Mouse (Mus musculus) heart, embryonic 14.5 days (tissue): ENCODE data around the gene Sh3bgr. TPM values are rescaled to one million over a fixed set of nuclear protein-coding genes. Genes with fewer than 3 reads are reported as not detected.
A peak's percentile ranks its signal among the peaks of the same experiment; 100 is the strongest.

Source experiments
- ATAC-seq: fragments of 200-750 bp; cut with Nextera tagmentation; 2 replicates; pipeline ENCODE4 v1.8.0; 2017; ENCODE audit warnings: low read depth, moderate TSS enrichment; ENCODE audit not compliant: insufficient number of reproducible peaks, insufficient read depth, low FRiP score
- H3K27ac ChIP-seq, 2 experiments: fragments of 200-500 bp in 1 of 2; fragments of 300-500 bp in 1 of 2; sonication (generic) in 1 of 2; replicated peaks in 1 of 2; 2 replicates each; pipeline ENCODE4 v1.5.1; 2012 to 2014; ENCODE audit warnings: low read depth in 2 of 2, low read length in 2 of 2, control low read depth in 1 of 2, mild to moderate bottlenecking in 1 of 2, mixed read lengths in 1 of 2; ENCODE audit not compliant: control insufficient read depth in 1 of 2, insufficient read depth in 1 of 2
- H3K27me3 ChIP-seq: fragments of 300-500 bp; sonication (generic); 2 replicates; pipeline ENCODE4 v1.6.1; 2014; ENCODE audit warnings: mild to moderate bottlenecking, low read length, control low read depth; ENCODE audit not compliant: control insufficient read depth, insufficient read depth
- H3K36me3 ChIP-seq: fragments of 300-500 bp; sonication (generic); 2 replicates; pipeline ENCODE4 v1.6.1; 2014; ENCODE audit warnings: mild to moderate bottlenecking, control low read depth, low read length, mixed read lengths; ENCODE audit not compliant: control insufficient read depth, insufficient read depth
- H3K4me1 ChIP-seq, 2 experiments: fragments of 200-500 bp in 1 of 2; fragments of 300-500 bp in 1 of 2; sonication (generic) in 1 of 2; 2 replicates each; pipeline ENCODE4 v1.6.1; 2012 to 2014; ENCODE audit warnings: low read length in 2 of 2, control low read depth in 1 of 2, mixed read lengths in 1 of 2; ENCODE audit not compliant: control insufficient read depth in 2 of 2, insufficient read depth in 2 of 2
- H3K4me2 ChIP-seq: fragments of 300-500 bp; sonication (generic); 2 replicates; pipeline ENCODE4 v1.6.1; 2014; ENCODE audit warnings: mild to moderate bottlenecking, low read length
- H3K4me3 ChIP-seq, 2 experiments: fragments of 200-500 bp in 1 of 2; fragments of 300-500 bp in 1 of 2; sonication (generic) in 1 of 2; 2 replicates each; pipeline ENCODE4 v1.5.1; 2012 to 2014; ENCODE audit warnings: low read length in 2 of 2, mild to moderate bottlenecking in 2 of 2, control low read depth in 1 of 2, low read depth in 1 of 2, moderate library complexity in 1 of 2; ENCODE audit not compliant: control insufficient read depth in 1 of 2, insufficient read depth in 1 of 2
- H3K9ac ChIP-seq: fragments of 300-500 bp; sonication (generic); 2 replicates; pipeline ENCODE4 v1.6.1; 2014; ENCODE audit warnings: mild to moderate bottlenecking, low read length
- H3K9me3 ChIP-seq: fragments of 300-500 bp; sonication (generic); 2 replicates; pipeline ENCODE4 v1.6.1; 2016; ENCODE audit warnings: low read length, control low read depth; ENCODE audit not compliant: control insufficient read depth
- WGBS: fragments of 180-500 bp; shearing (Covaris S2); extraction: QIAGEN DNeasy Blood & Tissue Kit; methylation state at CpG from one replicate; pipeline ENCODE4 v1.1.7; 2014; 5-methylcytosine and 5-hydroxymethylcytosine counted together
- polyA plus RNA-seq: library from polyadenylated mRNA; unstranded; fragments of >200 nt; fragmentation: Nextera tagmentation; extraction: Ambion mirVana; gene quantifications from 2 replicates; pipeline ENCODE4 v1.2.1, GENCODE M21; 2014

Sh3bgr gene
- polyA plus RNA-seq, 1 experiment from 2014 or later = 487 TPM

- no peaks in the 10 kb centered on the region for H3K36me3 ChIP-seq
- H3K4me2 ChIP-seq = no peak overlapping the region
- no peak overlapping the region for H3K9ac ChIP-seq
- ATAC-seq = no peak
- no peaks in the 10 kb centered on the region for H3K9me3 ChIP-seq
- WGBS = 47% methylated on average over 2 of the region's 2 CpGs
- no peak overlapping the region for H3K27ac ChIP-seq
- H3K4me3 ChIP-seq = no peak overlapping the region
- H3K27me3 ChIP-seq = no peaks in the 10 kb centered on the region
- peaks cover 4 to 7% of the 10 kb centered on the region in 2 experiments; a peak in 2 of 4 replicates for H3K4me1 ChIP-seq
Observed at GRCm38 (mm10) chr16:96175399-96175798, 24.9 kb upstream of the Sh3bgr start.

- H3K27me3 ChIP-seq = no peaks in the 10 kb centered on the region
- peaks cover 4 to 7% of the 10 kb centered on the region in 2 experiments; a peak in 2 of 4 replicates for H3K4me1 ChIP-seq
- H3K4me3 ChIP-seq = no peak overlapping the region
- no peak overlapping the region for H3K9ac ChIP-seq
- H3K9me3 ChIP-seq = no peaks in the 10 kb centered on the region
- no peak for ATAC-seq
- no peak overlapping the region for H3K27ac ChIP-seq
- no peaks in the 10 kb centered on the region for H3K36me3 ChIP-seq
- H3K4me2 ChIP-seq = no peak overlapping the region
Observed at GRCm38 (mm10) chr16:96179156-96179555, 21.1 kb upstream of the Sh3bgr start.

DNA sequence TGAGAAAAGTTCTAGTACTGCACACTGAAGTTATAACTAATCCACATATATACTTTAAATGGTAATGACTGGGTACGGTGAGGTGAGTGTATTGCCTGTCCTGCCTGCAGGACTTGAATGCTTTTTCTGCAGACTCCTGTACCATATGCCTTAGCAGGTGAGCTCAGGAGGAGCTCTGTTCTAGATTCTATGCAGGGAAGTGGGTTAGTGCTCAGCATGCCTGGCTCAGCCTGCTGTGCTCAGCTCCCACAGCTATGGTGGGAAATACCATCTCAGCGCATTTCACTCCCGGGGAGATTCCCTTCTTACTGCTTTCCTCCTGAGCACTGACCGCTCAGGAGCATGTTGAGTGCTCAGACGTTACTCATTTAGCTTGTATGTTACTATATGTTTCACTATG lies 12.6 kb upstream of the Sh3bgr start:
- no peak overlapping the region for H3K9ac ChIP-seq
- H3K4me3 ChIP-seq = no peak overlapping the region
- H3K27me3 ChIP-seq = no peaks in the 10 kb centered on the region
- no peak overlapping the region for H3K27ac ChIP-seq
- H3K9me3 ChIP-seq = no peaks in the 10 kb centered on the region
- peaks cover 3% of the 10 kb centered on the region in 2 experiments; a peak in 1 of 4 replicates for H3K4me1 ChIP-seq
- no peak overlapping the region for H3K4me2 ChIP-seq
- WGBS = 87% methylated on average over 5 of the region's 5 CpGs
- no peaks in the 10 kb centered on the region for H3K36me3 ChIP-seq
- ATAC-seq = no peak

DNA sequence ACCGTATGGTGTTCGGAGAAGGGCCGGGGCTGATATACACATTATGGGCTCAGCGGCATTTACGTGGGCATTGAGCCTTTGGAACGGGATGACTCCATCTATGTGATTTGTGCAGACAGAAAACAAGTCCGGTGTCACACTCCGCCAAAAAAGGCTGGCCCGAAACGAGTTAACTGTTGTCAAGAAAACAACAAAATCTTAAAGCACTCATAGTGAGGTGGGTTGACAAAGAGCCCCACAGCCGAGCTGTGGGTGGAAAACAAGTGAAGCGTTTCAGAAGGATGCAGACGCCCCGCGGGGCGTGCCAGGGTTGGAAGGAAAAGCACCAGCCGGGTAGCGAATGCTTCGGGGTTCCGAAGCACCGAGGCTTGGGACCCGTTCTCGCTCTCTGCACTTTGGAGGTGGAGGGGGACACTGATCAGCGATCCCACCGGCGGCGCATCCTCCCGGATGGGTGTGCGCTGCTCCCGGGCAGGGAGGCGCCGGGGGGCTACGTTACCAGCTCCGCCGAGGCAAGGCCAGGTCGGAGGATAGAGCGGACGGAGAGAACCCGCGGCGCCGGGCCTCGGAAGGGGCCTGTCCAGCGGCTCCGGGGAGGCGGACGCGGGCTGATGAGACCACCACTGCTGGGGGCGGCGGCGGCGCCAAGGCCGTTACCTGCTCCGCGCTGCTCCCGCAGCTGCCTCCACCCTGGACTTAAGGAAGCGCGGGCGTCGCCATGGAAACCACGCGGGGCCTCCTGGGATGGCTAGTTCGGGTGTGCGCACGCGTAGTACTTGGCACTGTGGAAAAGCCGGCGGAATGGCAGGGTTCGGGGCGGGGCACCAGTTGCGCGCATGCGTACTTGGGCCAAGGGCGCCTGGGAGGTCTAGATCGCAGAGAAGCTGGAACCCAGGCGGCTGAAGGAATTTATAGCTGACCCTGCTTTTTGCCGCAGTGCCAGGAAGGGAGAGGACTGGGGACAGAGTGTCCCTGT lies 8.4 kb upstream of the Sh3bgr start, which contains the start of gene Lca5l:
Gene Lca5l, minus strand, starts transcription at position 741 of the 976 bp plus-strand sequence.
- 1% methylated on average over 77 of the region's 77 CpGs for WGBS
- H3K9ac ChIP-seq = peak within 1 kb of the TSS; percentile 76
- ATAC-seq = peak; percentile 96
- H3K4me1 ChIP-seq = peaks cover 3% of the 10 kb centered on the region in 2 experiments; a peak in 1 of 4 replicates
- H3K27ac ChIP-seq = peak within 1 kb of the TSS; percentile 77 to 94
- no peaks in the 10 kb centered on the region for H3K36me3 ChIP-seq
- H3K4me3 ChIP-seq = peak within 1 kb of the TSS; percentile 73 to 95
- H3K9me3 ChIP-seq = no peaks in the 10 kb centered on the region
- H3K4me2 ChIP-seq = peak within 1 kb of the TSS; percentile 76
- no peaks in the 10 kb centered on the region for H3K27me3 ChIP-seq

DNA sequence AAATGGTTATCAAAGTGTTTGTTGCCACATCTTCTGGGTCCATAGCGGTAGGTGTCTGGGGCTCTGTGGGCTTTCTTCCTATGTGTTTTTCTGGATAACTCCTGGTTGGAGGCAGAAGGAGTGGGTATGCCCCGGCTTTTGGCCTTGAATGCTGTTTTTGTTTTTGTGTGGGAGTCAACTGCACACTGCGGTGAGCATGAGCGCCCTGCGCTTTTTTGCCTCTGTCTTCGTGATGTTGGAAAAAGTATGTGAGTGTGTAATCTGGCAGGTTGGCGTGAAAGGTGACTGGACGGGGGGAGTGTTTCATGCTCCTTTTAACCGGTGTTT lies 415 bp downstream of the Sh3bgr start:
- peak overlapping the region; percentile 76 for H3K4me2 ChIP-seq
- H3K36me3 ChIP-seq = no peaks in the 10 kb centered on the region
- H3K27me3 ChIP-seq = no peaks in the 10 kb centered on the region
- peak overlapping the region; percentile 79 for H3K9ac ChIP-seq
- H3K27ac ChIP-seq = peak overlapping the region; percentile 96 to 100
- H3K9me3 ChIP-seq = no peaks in the 10 kb centered on the region
- no peak for ATAC-seq
- WGBS = 11% methylated on average over 9 of the region's 9 CpGs
- peaks cover 12 to 24% of the 10 kb centered on the region in 2 experiments for H3K4me1 ChIP-seq
- peak overlapping the region; percentile 44 to 84 for H3K4me3 ChIP-seq

- ATAC-seq = no peak
- H3K4me3 ChIP-seq = peak overlapping the region; percentile 44 to 84
- WGBS = 30% methylated on average over 11 of the region's 11 CpGs
- H3K27me3 ChIP-seq = no peaks in the 10 kb centered on the region
- peaks cover 16 to 34% of the 10 kb centered on the region in 2 experiments for H3K4me1 ChIP-seq
- H3K4me2 ChIP-seq = peak overlapping the region; percentile 76
- peak overlapping the region; percentile 96 to 100 for H3K27ac ChIP-seq
- H3K36me3 ChIP-seq = no peaks in the 10 kb centered on the region
- no peaks in the 10 kb centered on the region for H3K9me3 ChIP-seq
- H3K9ac ChIP-seq = peak overlapping the region; percentile 79
Observed at GRCm38 (mm10) chr16:96201485-96202232, 1.4 kb downstream of the Sh3bgr start.

GRCm38 (mm10) chr16:96209789-96210188 lies 9.5 kb downstream of the Sh3bgr start:
- H3K4me2 ChIP-seq = no peak overlapping the region
- peaks cover 39 to 75% of the 10 kb centered on the region in 2 experiments for H3K4me1 ChIP-seq
- H3K9ac ChIP-seq = peak overlapping the region; percentile 38; the same call in 1 of the 2 replicates
- peak overlapping the region; percentile 93 to 97 for H3K27ac ChIP-seq
- H3K27me3 ChIP-seq = no peaks in the 10 kb centered on the region
- 49% methylated on average over 10 of the region's 10 CpGs for WGBS
- H3K9me3 ChIP-seq = no peaks in the 10 kb centered on the region
- no peak for ATAC-seq
- no peak overlapping the region for H3K4me3 ChIP-seq
- peaks cover 46% of the 10 kb centered on the region for H3K36me3 ChIP-seq
